Mouse (Mus musculus) hindbrain, embryonic 15.5 days (tissue): ENCODE measurements at regions not wholly inside any gene's neighbourhood (a gene's known extent, or its start where the extent isn't known, plus 50 kb on each side); places are given as distances from the start of the nearest gene placed in this dataset.

Source experiments
- ATAC-seq: fragments of 200-750 bp; cut with Nextera tagmentation; 2 replicates; pipeline ENCODE4 v1.8.0; 2017; ENCODE audit warnings: low read depth, moderate number of reproducible peaks, moderate TSS enrichment; ENCODE audit not compliant: low FRiP score
- H3K27ac ChIP-seq: fragments of 300-500 bp; sonication (generic); replicated peaks from 2 replicates; pipeline ENCODE4 v1.5.1; 2015; ENCODE audit warnings: mild to moderate bottlenecking, inconsistent platforms
- H3K27me3 ChIP-seq: fragments of 300-500 bp; sonication (generic); 2 replicates; pipeline ENCODE4 v1.6.1; 2015; ENCODE audit warnings: control low read depth, inconsistent platforms
- H3K36me3 ChIP-seq: fragments of 300-500 bp; sonication (generic); 2 replicates; pipeline ENCODE4 v1.6.1; 2015; ENCODE audit warnings: control low read depth, inconsistent platforms
- H3K4me1 ChIP-seq: fragments of 300-500 bp; sonication (generic); replicated peaks from 2 replicates; pipeline ENCODE4 v1.6.1; 2015; ENCODE audit warnings: control low read depth, inconsistent platforms
- H3K4me2 ChIP-seq: fragments of 300-500 bp; sonication (generic); 2 replicates; pipeline ENCODE4 v1.6.1; 2015; ENCODE audit warnings: moderate library complexity, mild to moderate bottlenecking, inconsistent platforms
- H3K4me3 ChIP-seq: fragments of 300-500 bp; sonication (generic); 2 replicates; pipeline ENCODE4 v1.5.1; 2015; ENCODE audit warnings: mild to moderate bottlenecking, inconsistent platforms
- H3K9ac ChIP-seq: fragments of 300-500 bp; sonication (generic); 2 replicates; pipeline ENCODE4 v1.6.1; 2015; ENCODE audit warnings: inconsistent platforms
- H3K9me3 ChIP-seq: fragments of 300-500 bp; sonication (generic); 2 replicates; pipeline ENCODE4 v1.6.1; 2016; ENCODE audit warnings: control low read depth, inconsistent platforms
- WGBS: fragments of 180-500 bp; shearing (Covaris S2); methylation state at CpG from one replicate; pipeline ENCODE4 v1.1.7; 2015; 5-methylcytosine and 5-hydroxymethylcytosine counted together

DNA sequence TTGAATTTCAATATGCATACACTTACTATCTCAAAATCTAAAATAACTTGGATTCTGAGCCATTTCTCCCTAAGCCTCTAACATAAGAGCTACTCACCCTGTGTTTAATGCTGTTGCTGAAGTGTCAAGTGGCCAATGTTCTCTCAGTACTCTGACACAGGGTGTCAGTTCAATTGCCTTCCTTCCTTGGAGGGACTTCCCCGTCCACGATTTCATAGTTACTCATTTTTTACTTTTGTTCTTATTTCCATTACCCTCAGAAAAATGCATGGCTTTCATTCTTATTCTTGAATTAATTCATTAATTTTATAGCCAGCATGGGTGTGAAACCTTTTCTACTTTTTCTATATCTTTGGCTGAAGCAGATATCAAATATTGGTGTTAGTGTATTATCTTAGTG is 623.9 kb downstream of the Kcnj2 start:
- H3K9me3 ChIP-seq, result no peaks in the 10 kb centered on the region
- H3K27me3 ChIP-seq, result no peaks in the 10 kb centered on the region
- no peak for ATAC-seq
- H3K36me3 ChIP-seq, result no peaks in the 10 kb centered on the region
- no peak overlapping the region for H3K4me3 ChIP-seq
- H3K4me2 ChIP-seq, result no peak overlapping the region
- no peaks in the 10 kb centered on the region for H3K4me1 ChIP-seq
- WGBS, result 82% methylated on average over 2 of the region's 2 CpGs
- no peak overlapping the region for H3K9ac ChIP-seq
- H3K27ac ChIP-seq, result no peak overlapping the region

DNA sequence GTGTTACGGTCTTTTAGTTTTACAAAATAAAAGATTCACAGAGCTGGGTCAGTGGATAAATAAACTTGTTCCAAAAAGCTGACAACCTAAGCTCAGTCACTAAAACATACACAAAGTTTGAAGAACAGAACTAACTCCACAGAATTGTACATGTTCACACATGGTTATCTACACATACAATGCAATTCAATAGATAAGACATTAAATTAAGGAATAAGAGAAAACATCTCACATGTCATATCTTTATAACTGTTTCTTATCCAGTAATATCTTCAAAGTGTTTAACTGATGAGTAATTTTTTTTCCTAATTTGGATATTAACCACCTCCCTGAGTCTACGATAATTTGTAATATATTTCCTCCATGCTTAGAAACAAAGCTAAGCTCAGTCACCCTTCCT is 625.5 kb downstream of the Kcnj2 start:
- Histone ChIP-seq H3K4me1 (no peaks in the 10 kb centered on the region), H3K9me3 (no peaks in the 10 kb centered on the region), H3K9ac (no peak overlapping the region), H3K4me3 (no peak overlapping the region), H3K36me3 (no peaks in the 10 kb centered on the region), H3K4me2 (no peak overlapping the region), H3K27ac (no peak overlapping the region), H3K27me3 (no peaks in the 10 kb centered on the region)
- no peak for ATAC-seq
- 95% methylated on average over 2 of the region's 2 CpGs for WGBS

DNA sequence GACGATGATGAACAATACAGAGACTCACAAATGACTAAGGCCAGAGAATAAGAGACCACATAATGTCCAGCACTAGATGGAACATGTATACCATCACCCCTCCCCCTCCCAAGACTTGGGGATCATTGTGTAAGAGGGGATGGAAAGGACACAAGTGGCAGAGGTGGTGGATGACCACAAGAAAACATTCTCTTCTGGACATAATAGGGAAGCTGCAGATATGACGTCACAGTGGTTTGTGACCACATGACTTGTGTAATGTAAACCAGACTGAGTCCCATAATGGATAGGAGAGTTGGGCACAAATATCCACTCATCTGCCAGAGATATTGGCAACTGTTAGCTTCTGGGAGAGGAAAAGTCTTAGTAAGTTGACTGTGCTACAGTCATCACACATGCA is 630.7 kb downstream of the Kcnj2 start:
- WGBS, result 85% methylated on average over 2 of the region's 2 CpGs
- Histone ChIP-seq H3K27me3 (no peaks in the 10 kb centered on the region), H3K4me3 (no peak overlapping the region), H3K4me2 (no peak overlapping the region), H3K4me1 (no peaks in the 10 kb centered on the region), H3K36me3 (no peaks in the 10 kb centered on the region), H3K27ac (no peak overlapping the region), H3K9ac (no peak overlapping the region), H3K9me3 (no peaks in the 10 kb centered on the region)
- ATAC-seq, result no peak

DNA sequence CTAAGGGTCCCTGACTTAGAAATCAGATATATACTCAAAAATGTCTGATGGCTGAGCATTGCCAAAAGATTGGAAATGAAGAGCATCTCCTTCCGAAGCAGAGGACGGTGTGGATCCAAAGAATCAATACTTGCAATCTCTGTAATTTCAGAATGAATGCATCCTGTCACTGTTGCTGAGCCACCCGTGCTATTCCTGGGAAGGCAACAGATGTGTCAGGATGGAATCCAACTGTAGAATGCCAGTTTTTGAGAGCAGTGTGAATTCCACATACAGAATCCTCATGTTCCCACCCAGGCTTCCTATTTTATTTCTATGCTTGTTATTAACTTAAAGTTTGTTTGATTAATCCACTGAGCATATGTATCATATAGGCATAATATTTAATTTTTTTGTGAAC is 633.9 kb downstream of the Kcnj2 start:
- H3K27me3 ChIP-seq, result no peaks in the 10 kb centered on the region
- WGBS, result 76% methylated on average over 3 of the region's 3 CpGs
- no peak for ATAC-seq
- no peak overlapping the region for H3K4me2 ChIP-seq
- no peak overlapping the region for H3K27ac ChIP-seq
- no peak overlapping the region for H3K9ac ChIP-seq
- H3K9me3 ChIP-seq, result no peaks in the 10 kb centered on the region
- H3K4me3 ChIP-seq, result no peak overlapping the region
- no peaks in the 10 kb centered on the region for H3K36me3 ChIP-seq
- no peaks in the 10 kb centered on the region for H3K4me1 ChIP-seq

DNA sequence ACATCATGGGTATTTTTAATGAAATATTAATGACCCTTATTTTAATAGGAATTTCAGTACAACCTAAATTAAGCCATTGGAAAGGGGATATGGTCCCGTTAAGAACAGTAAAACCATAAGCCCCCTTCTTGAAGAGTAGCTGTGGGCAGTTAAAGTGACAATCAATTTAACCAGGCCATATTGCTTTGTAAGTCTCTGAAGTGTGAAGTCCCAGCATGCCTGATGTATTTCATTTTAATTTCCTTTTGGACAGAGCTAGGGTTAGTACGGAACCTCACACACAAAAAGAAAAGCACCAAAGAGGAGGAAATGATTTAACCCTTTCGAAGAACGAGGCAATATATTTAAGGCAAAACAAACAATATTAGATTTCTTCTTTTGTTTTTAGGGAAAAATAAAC is 640.9 kb downstream of the Kcnj2 start:
- Histone ChIP-seq H3K4me2 (no peak overlapping the region), H3K4me1 (no peaks in the 10 kb centered on the region), H3K27ac (no peak overlapping the region), H3K36me3 (no peaks in the 10 kb centered on the region), H3K4me3 (no peak overlapping the region), H3K9me3 (no peaks in the 10 kb centered on the region), H3K27me3 (no peaks in the 10 kb centered on the region), H3K9ac (no peak overlapping the region)
- WGBS, result 56% methylated on average over 4 of the region's 4 CpGs
- no peak for ATAC-seq

DNA sequence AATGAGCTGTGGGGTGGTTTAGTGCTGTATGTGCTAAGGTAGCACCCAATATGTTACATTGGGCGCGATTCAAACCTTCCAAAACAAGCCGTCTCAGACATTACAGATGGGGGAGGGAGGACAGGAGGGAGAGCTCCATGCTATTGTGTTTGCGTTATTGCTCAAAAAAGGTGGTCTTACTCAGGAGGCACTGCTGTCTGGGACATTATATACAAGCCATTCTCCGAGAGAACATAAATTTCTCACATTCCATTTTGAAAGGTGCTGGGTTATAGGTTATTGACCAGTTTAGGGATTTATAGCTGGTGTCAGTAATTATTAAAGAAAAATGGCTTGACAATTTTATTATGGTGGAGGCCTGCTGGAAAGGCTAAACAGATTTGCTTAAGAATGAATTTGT is 649.4 kb downstream of the Kcnj2 start:
- Histone ChIP-seq H3K4me3 (no peak overlapping the region), H3K4me2 (no peak overlapping the region), H3K9ac (no peak overlapping the region), H3K36me3 (no peaks in the 10 kb centered on the region), H3K4me1 (no peaks in the 10 kb centered on the region), H3K27me3 (no peaks in the 10 kb centered on the region), H3K9me3 (no peaks in the 10 kb centered on the region), H3K27ac (no peak overlapping the region)
- ATAC-seq, result no peak
- WGBS, result 90% methylated on average over 5 of the region's 5 CpGs

DNA sequence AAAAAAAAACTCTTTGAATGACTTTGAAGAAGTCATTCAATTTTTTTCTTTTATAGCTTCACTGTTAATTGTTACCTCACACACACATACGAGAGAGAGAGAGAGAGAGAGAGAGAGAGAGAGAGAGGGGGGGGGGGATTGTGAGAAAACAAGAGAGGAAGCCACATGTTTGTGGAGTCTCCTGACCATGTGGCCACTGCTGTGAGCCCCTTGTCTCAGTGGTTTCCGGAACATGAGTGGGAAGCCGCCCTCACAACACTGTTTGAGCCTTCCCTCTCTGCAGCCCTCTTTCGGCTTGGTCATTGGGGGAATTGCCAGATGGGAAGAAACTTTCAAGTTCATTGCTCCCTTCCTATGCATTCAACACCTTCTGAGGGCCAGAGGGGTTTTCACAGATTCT is 656.3 kb downstream of the Kcnj2 start:
- Histone ChIP-seq H3K4me3 (no peak overlapping the region), H3K9ac (no peak overlapping the region), H3K4me2 (no peak overlapping the region), H3K9me3 (no peaks in the 10 kb centered on the region), H3K27me3 (no peaks in the 10 kb centered on the region), H3K27ac (no peak overlapping the region), H3K4me1 (no peaks in the 10 kb centered on the region), H3K36me3 (no peaks in the 10 kb centered on the region)
- WGBS, result 72% methylated on average over 4 of the region's 4 CpGs
- ATAC-seq, result no peak

DNA sequence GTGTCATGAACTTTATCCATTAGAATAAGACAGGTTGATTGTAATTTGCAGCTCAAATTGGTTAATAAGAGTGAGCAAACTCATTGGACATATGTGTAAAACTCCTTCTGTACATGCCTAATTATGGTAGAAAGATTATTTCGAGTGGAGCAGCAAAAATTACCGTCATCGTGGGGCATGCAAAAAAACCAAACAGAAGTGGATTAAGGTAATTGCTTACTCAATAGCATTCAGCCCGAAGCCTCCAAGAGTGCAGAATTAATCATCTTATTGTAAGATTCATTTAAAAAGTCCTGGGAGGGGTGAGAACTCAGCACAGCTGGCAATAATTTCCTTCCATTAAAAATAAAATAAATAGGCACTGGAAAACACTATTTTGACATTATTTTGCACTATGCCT is 662.2 kb downstream of the Kcnj2 start:
- Histone ChIP-seq H3K9me3 (no peaks in the 10 kb centered on the region), H3K4me3 (no peak overlapping the region), H3K9ac (no peak overlapping the region), H3K4me1 (no peaks in the 10 kb centered on the region), H3K36me3 (no peaks in the 10 kb centered on the region), H3K27ac (no peak overlapping the region), H3K27me3 (no peaks in the 10 kb centered on the region), H3K4me2 (no peak overlapping the region)
- ATAC-seq, result no peak
- WGBS, result 57% methylated on average over 4 of the region's 4 CpGs

DNA sequence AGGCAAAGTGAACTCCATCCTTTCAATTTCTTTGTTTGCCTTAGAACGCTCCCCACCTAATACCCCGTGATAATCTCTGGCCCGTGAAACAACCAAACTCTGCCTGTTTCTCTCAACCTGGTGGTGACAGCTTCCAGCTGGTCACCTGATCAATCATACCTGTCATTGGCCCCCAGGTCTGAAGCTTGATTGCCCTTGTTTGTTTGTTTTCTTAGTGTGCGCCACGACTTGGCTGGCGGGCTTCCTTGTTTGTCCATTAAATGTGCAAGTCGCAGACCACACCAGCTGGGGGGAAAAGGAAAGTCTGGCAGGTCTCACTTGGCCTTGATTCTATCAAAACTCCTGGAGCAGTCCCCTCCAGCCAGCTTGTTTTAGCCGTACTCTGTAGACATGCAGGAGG is 666.1 kb downstream of the Kcnj2 start:
- Histone ChIP-seq H3K4me1 (no peaks in the 10 kb centered on the region), H3K9me3 (no peaks in the 10 kb centered on the region), H3K4me2 (no peak overlapping the region), H3K27me3 (no peaks in the 10 kb centered on the region), H3K36me3 (no peaks in the 10 kb centered on the region), H3K27ac (no peak overlapping the region), H3K9ac (no peak overlapping the region), H3K4me3 (no peak overlapping the region)
- no peak for ATAC-seq
- 67% methylated on average over 8 of the region's 8 CpGs for WGBS

DNA sequence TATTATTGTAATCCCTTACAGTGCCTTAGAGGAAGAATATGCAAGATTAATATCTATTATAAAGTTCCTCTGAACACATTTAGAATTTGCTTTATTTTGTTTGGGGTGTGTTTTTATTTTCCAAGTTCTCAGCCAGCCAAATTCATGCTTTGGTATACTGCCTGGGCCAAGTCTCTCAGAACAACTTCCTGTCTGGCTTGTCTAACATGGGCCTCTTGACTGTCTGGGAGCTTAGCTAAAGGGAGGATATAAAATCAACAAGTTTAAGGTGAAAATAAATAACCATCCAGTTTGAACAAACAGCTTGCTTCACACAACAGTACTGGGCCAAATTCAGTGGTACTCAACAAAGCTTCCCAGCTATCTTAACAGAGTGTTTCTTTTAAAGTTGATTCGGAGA is 669.5 kb downstream of the Kcnj2 start:
- no peak overlapping the region for H3K27ac ChIP-seq
- H3K9me3 ChIP-seq, result no peaks in the 10 kb centered on the region
- no peak overlapping the region for H3K4me2 ChIP-seq
- 94% methylated on average over 1 of the region's 1 CpGs for WGBS
- H3K4me1 ChIP-seq, result no peaks in the 10 kb centered on the region
- no peaks in the 10 kb centered on the region for H3K27me3 ChIP-seq
- no peaks in the 10 kb centered on the region for H3K36me3 ChIP-seq
- H3K4me3 ChIP-seq, result no peak overlapping the region
- no peak for ATAC-seq
- no peak overlapping the region for H3K9ac ChIP-seq

DNA sequence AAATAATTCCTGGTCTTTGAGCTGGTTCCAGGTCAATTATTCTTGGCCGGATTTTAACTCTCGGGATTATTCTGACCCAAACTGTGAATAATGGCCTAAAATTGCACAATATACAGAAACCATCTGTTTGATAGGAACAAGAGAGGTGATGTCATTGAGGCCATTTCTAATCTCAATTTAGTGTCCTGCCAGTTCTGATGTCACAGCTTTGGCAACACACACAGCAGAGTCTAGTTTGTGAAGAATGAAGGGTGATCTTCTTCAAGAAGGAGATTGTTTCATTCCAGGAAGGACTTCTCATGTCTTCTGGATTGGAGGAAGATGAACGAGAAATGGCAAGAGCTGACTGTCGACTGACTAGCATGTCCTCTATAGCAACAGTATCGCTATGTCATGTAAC is 670.0 kb downstream of the Kcnj2 start:
- Histone ChIP-seq H3K27me3 (no peaks in the 10 kb centered on the region), H3K4me2 (no peak overlapping the region), H3K4me1 (no peaks in the 10 kb centered on the region), H3K27ac (no peak overlapping the region), H3K9ac (no peak overlapping the region), H3K36me3 (no peaks in the 10 kb centered on the region), H3K4me3 (no peak overlapping the region), H3K9me3 (no peaks in the 10 kb centered on the region)
- no peak for ATAC-seq
- 96% methylated on average over 5 of the region's 5 CpGs for WGBS

DNA sequence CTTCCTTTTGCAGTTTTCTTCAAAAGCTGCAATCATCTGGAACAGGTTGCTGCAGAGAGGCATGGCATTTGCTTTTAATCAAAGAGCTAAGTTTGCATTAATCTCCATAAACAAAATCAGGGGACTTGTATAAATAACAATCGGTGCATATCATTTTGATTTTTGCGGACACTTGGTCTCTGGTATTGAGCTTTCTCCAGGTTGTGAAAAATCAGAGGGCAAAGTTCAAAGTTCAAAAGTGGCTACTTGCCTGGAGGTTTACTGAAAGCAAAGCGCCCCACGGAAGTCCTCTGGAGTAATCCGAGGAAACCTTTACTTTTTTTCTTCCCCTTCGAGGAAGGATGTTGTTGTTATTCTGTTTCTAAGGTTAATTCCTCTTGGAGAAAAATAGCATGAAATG is 677.4 kb downstream of the Kcnj2 start:
- H3K9ac ChIP-seq, result no peak overlapping the region
- H3K4me3 ChIP-seq, result no peak overlapping the region
- no peaks in the 10 kb centered on the region for H3K27me3 ChIP-seq
- H3K4me2 ChIP-seq, result no peak overlapping the region
- H3K9me3 ChIP-seq, result no peaks in the 10 kb centered on the region
- WGBS, result 41% methylated on average over 6 of the region's 6 CpGs
- no peak overlapping the region for H3K27ac ChIP-seq
- ATAC-seq, result no peak
- H3K4me1 ChIP-seq, result no peaks in the 10 kb centered on the region
- H3K36me3 ChIP-seq, result no peaks in the 10 kb centered on the region

DNA sequence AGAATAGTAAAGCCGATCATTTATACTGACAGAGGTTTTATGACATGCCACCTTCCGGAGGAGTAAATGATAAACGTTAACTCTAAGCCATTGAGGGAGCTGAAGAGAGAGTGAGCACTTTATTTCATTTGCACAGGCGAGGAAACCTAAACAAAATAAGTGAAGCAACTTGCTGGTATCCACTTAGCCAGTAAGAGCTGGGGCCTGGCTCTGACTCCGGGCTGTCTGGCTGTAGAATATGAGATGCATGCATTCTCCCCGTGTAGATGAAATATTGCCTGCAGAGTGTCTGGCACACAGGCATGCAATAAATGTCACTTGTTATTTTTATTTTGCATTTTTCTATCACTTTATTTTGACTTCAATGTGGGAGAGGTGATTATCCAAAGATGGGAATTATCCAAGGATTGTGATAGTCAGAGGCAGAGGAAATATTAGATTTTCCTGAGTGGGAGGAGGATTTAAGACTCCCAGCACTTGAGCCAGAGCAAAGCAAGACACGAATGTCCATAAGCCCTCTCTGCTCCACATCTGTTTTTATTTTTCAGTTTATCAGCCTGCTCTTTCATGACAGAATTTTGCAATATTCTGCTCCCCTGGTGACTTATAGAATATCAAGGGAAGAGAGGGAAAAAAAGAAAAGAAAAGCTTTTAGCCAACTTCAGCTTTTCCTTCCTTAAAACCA is 681.4 kb downstream of the Kcnj2 start:
- Histone ChIP-seq H3K27ac (no peak overlapping the region), H3K9me3 (no peaks in the 10 kb centered on the region), H3K4me1 (no peaks in the 10 kb centered on the region), H3K36me3 (no peaks in the 10 kb centered on the region), H3K4me2 (no peak overlapping the region), H3K27me3 (no peaks in the 10 kb centered on the region), H3K9ac (no peak overlapping the region), H3K4me3 (no peak overlapping the region)
- no peak for ATAC-seq
- WGBS, result 71% methylated on average over 7 of the region's 7 CpGs
